Mouse (Mus musculus): ENCODE results near the gene Zcchc13. TPM values are rescaled to one million over a fixed set of nuclear protein-coding genes. Genes with fewer than 3 reads are reported as not detected.

Zcchc13 gene
- total and polyA plus RNA-seq, 3 experiments, result not detected

DNA sequence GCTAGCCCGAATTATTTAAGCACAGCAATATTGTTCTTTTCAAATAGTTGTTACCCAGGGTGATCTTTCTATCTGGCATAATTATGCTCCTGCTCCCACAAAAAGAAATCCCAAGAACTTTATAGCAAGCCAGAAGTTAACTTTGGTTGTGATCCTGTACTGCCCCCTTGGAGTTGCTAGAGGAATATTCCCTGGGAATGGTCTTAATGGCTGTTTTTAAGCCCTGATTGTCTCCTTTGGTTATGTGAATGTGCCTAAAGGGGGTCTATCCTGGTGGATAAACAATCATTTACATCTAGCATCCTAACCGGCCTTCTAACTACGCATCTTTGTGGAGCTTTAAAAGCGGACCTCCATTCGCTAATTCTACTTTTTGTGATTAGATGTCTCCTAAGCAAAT is 20.0 kb upstream of the Zcchc13 start:
- Histone ChIP-seq H3K27me3 (ENCODE audit: control insufficient read depth in 1 of 2, insufficient read depth in 2 of 2, low read length in 2 of 2) (no peaks in the 10 kb centered on the region), H3K4me3 (ENCODE audit: control insufficient read depth in 1 of 2, insufficient read depth in 1 of 2, low read depth in 2 of 2, low read length in 2 of 2) (no peak overlapping the region), H3K4me1 (ENCODE audit: control insufficient read depth in 1 of 2, insufficient read depth in 2 of 2, low read length in 2 of 2) (no peaks in the 10 kb centered on the region), H3K79me2 (ENCODE audit: control insufficient read depth, insufficient read depth, low read length, poor library complexity) (peaks cover 4% of the 10 kb centered on the region), H3K9me3 (replicated peaks; ENCODE audit: insufficient read depth, low read length) (no peaks in the 10 kb centered on the region), H3K27ac (ENCODE audit: control insufficient read depth, low read depth, low read length) (no peak overlapping the region), H3K36me3 (ENCODE audit: control insufficient read depth in 1 of 2, insufficient read depth in 2 of 2, low read length in 2 of 2) (peaks cover 4 to 7% of the 10 kb centered on the region in 2 experiments), H3K9ac (ENCODE audit: control insufficient read depth, low read depth, low read length, poor library complexity, severe bottlenecking) (no peak overlapping the region)
- no peak for DNase-seq (ENCODE audit: low read depth, low spot score)
- TF ChIP-seq GATA1 (IDR thresholded peaks at IDR 0.05; ENCODE audit: low read depth, low read length), result no peak
- no peak for TF ChIP-seq CHD2 (IDR thresholded peaks at IDR 0.05; ENCODE audit: low read length)
- TF ChIP-seq MEF2A (IDR thresholded peaks at IDR 0.05; ENCODE audit: extremely low read depth, insufficient replicate concordance, low read depth, low read length, poor library complexity, severe bottlenecking), result no peak
- no peak for TF ChIP-seq POLR2AphosphoS2 (IDR thresholded peaks at IDR 0.05; ENCODE audit: low read length)
- TF ChIP-seq UBTF (IDR thresholded peaks at IDR 0.05; ENCODE audit: borderline replicate concordance, insufficient read depth, low read depth, low read length), result no peak
- no peak for TF ChIP-seq ZKSCAN1 (IDR thresholded peaks at IDR 0.05; ENCODE audit: low read depth, low read length)
- no peak for TF ChIP-seq SMC3 (IDR thresholded peaks at IDR 0.05; ENCODE audit: low read depth, low read length)
- no peak for TF ChIP-seq MYC (IDR thresholded peaks at IDR 0.05; ENCODE audit: low read depth, low read length)
- TF ChIP-seq SIN3A (IDR thresholded peaks at IDR 0.05; ENCODE audit: low read length), result no peak
- no peak for TF ChIP-seq HCFC1 (IDR thresholded peaks at IDR 0.05; ENCODE audit: low read depth, low read length)
- TF ChIP-seq USF1 (IDR thresholded peaks at IDR 0.05; ENCODE audit: low read depth, low read length), result no peak
- no peak for TF ChIP-seq USF2 (IDR thresholded peaks at IDR 0.05; ENCODE audit: borderline replicate concordance in 1 of 2, insufficient read depth in 1 of 2, low read depth in 1 of 2, low read length in 2 of 2)
- no peak for TF ChIP-seq ETS1 (IDR thresholded peaks at IDR 0.05; ENCODE audit: low read depth, low read length)
- TF ChIP-seq EP300 (IDR thresholded peaks at IDR 0.05; ENCODE audit: low read depth in 1 of 2, low read length in 2 of 2), result no peak
- no peak for TF ChIP-seq MAZ (IDR thresholded peaks at IDR 0.05; ENCODE audit: low read depth, low read length)
- no peak for TF ChIP-seq ZMIZ1 (IDR thresholded peaks at IDR 0.05; ENCODE audit: low read depth, low read length)
- TF ChIP-seq NELFE (IDR thresholded peaks at IDR 0.05; ENCODE audit: low read depth, low read length), result no peak
- TF ChIP-seq MAFK (IDR thresholded peaks at IDR 0.05; ENCODE audit: borderline replicate concordance, low read depth, low read length), result no peak
- TF ChIP-seq BHLHE40 (IDR thresholded peaks at IDR 0.05; ENCODE audit: borderline replicate concordance, low read depth, low read length), result no peak
- no peak for TF ChIP-seq CHD1 (IDR thresholded peaks at IDR 0.05; ENCODE audit: low read depth, low read length)

DNA sequence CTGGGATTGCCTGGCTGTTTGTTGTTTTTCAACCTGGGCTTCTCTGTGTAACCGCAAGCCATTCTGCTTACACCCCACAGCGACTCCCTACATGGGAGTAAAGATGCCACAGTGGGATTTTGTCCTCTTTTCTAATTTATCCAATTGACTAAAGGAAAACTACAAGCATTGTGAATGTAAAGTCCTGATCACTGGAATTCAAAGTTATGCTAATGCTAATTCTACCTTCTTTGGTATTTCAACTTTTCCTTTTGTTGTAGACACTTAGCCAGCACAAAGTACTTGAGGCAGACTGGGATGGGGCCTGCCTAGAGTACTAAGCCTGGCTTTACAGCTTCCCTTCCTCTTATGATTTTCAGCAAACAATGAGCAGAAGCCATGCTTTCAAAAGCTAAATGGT is 18.9 kb upstream of the Zcchc13 start:
- H3K4me3 ChIP-seq (ENCODE audit: control insufficient read depth in 1 of 2, insufficient read depth in 1 of 2, low read depth in 2 of 2, low read length in 2 of 2), result no peak overlapping the region
- peaks cover 7% of the 10 kb centered on the region in 2 experiments for H3K36me3 ChIP-seq (ENCODE audit: control insufficient read depth in 1 of 2, insufficient read depth in 2 of 2, low read length in 2 of 2)
- H3K9me3 ChIP-seq (replicated peaks; ENCODE audit: insufficient read depth, low read length), result no peaks in the 10 kb centered on the region
- H3K4me1 ChIP-seq (ENCODE audit: control insufficient read depth in 1 of 2, insufficient read depth in 2 of 2, low read length in 2 of 2), result no peaks in the 10 kb centered on the region; a peak in 1 of 4 replicates
- TF ChIP-seq RAD21 (IDR thresholded peaks at IDR 0.05; ENCODE audit: low read depth, low read length), result no peak
- no peak for TF ChIP-seq RCOR1 (IDR thresholded peaks at IDR 0.05; ENCODE audit: low read depth, low read length)
- DNase-seq (ENCODE audit: low read depth, low spot score), result no peak
- no peaks in the 10 kb centered on the region for H3K27me3 ChIP-seq (ENCODE audit: control insufficient read depth in 1 of 2, insufficient read depth in 2 of 2, low read length in 2 of 2)
- peaks cover 10% of the 10 kb centered on the region for H3K79me2 ChIP-seq (ENCODE audit: control insufficient read depth, insufficient read depth, low read length, poor library complexity)
- no peak overlapping the region for H3K9ac ChIP-seq (ENCODE audit: control insufficient read depth, low read depth, low read length, poor library complexity, severe bottlenecking)
- H3K27ac ChIP-seq (ENCODE audit: control insufficient read depth, low read depth, low read length), result no peak overlapping the region
